Mouse (Mus musculus) kidney, adult 2 months (tissue): ENCODE data around the gene Borcs5. TPM values are rescaled to one million over a fixed set of nuclear protein-coding genes. Genes with fewer than 3 reads are reported as not detected.

Experiments
- DNase-seq: peaks from one replicate; pipeline ENCODE4 v3.0.0; 2021
- H3K27ac ChIP-seq: fragments of 200-500 bp; 2 replicates; pipeline ENCODE4 v1.5.1; 2012; ENCODE audit warnings: low read depth, low read length, control low read depth, inconsistent platforms; ENCODE audit not compliant: insufficient read depth
- H3K27me3 ChIP-seq: fragments of 200-500 bp; replicated peaks from 2 replicates; pipeline ENCODE4 v1.6.1; 2012; ENCODE audit warnings: mild to moderate bottlenecking, moderate library complexity, low read length, inconsistent platforms; ENCODE audit not compliant: control insufficient read depth, insufficient read depth
- H3K36me3 ChIP-seq: fragments of 200-500 bp; 2 replicates; pipeline ENCODE4 v1.6.1; 2012; ENCODE audit warnings: mild to moderate bottlenecking, moderate library complexity, low read length, inconsistent platforms; ENCODE audit not compliant: control insufficient read depth, insufficient read depth
- H3K4me1 ChIP-seq: fragments of 200-500 bp; 2 replicates; pipeline ENCODE4 v1.6.1; 2011; ENCODE audit warnings: low read length; ENCODE audit not compliant: control insufficient read depth, insufficient read depth
- H3K4me3 ChIP-seq: fragments of 200-500 bp; 2 replicates; pipeline ENCODE4 v1.5.1; 2011; ENCODE audit warnings: mild to moderate bottlenecking, low read depth, low read length, control low read depth; ENCODE audit not compliant: insufficient read depth
- CTCF ChIP-seq: fragments of 200-500 bp; conservative IDR thresholded peaks from 2 replicates; pipeline ENCODE4 v1.5.1; 2011; ENCODE audit warnings: low read depth, mild to moderate bottlenecking, control low read depth, low read length, moderate library complexity, mixed read lengths; ENCODE audit not compliant: insufficient read depth, insufficient read length
- POLR2A ChIP-seq: fragments of 200-500 bp; IDR thresholded peaks from one replicate; pipeline ENCODE4 v1.6.1; 2011; ENCODE audit warnings: low read depth, low read length, control low read depth
- WGBS: fragments of 180-500 bp; shearing (Covaris S2); methylation state at CpG from one replicate; pipeline ENCODE4 v1.1.7; 2018; 5-methylcytosine and 5-hydroxymethylcytosine counted together
- polyA plus RNA-seq: library from polyadenylated mRNA; depleted of rRNA; stranded (reverse); fragments of >200 nt; gene quantifications from 2 replicates; pipeline ENCODE4 v1.2.3, GENCODE M21; 2012

The Borcs5 gene
- polyA plus RNA-seq, 1 experiment = 14.5 TPM

- Histone ChIP-seq H3K27me3 (no peaks in the 10 kb centered on the region), H3K27ac (peak overlapping the region; percentile 67; the same call in 1 of the 2 replicates), H3K4me1 (peaks cover 4% of the 10 kb centered on the region; the same call in 1 of the 2 replicates), H3K36me3 (no peaks in the 10 kb centered on the region), H3K4me3 (peak overlapping the region; percentile 92)
- DNase-seq = peak; percentile 96
- WGBS = 3% methylated on average over 65 of the region's 65 CpGs
- peak; percentile 63 for TF ChIP-seq CTCF
- TF ChIP-seq POLR2A = no peak
These were observed 1.5 kb downstream of the Borcs5 start for GRCm38 (mm10) chr6:134640485-134641475.

GRCm38 (mm10) chr6:134641738-134642446 lies 2.6 kb downstream of the Borcs5 start:
- TF ChIP-seq CTCF = no peak
- TF ChIP-seq POLR2A = no peak
- 68% methylated on average over 9 of the region's 9 CpGs for WGBS

GRCm38 (mm10) chr6:134643296-134643695 lies 4.0 kb downstream of the Borcs5 start:
- Histone ChIP-seq H3K4me1 (peaks cover 4% of the 10 kb centered on the region; the same call in 1 of the 2 replicates), H3K27me3 (no peaks in the 10 kb centered on the region), H3K36me3 (no peaks in the 10 kb centered on the region), H3K4me3 (no peak overlapping the region), H3K27ac (no peak overlapping the region)
- WGBS = 99% methylated on average over 5 of the region's 5 CpGs
- DNase-seq = no peak
- TF ChIP-seq POLR2A = no peak
- TF ChIP-seq CTCF = no peak

More at GRCm38 (mm10) chr6:134641738-134642446, 2.6 kb downstream of the Borcs5 start:
- Histone ChIP-seq H3K4me1 (peaks cover 4% of the 10 kb centered on the region; the same call in 1 of the 2 replicates), H3K4me3 (no peak overlapping the region), H3K27me3 (no peaks in the 10 kb centered on the region), H3K27ac (no peak overlapping the region), H3K36me3 (no peaks in the 10 kb centered on the region)
- DNase-seq = peak; percentile 33

- no peak for TF ChIP-seq CTCF
- TF ChIP-seq POLR2A = no peak
- DNase-seq = no peak
- H3K36me3 ChIP-seq = no peaks in the 10 kb centered on the region
- H3K27ac ChIP-seq = no peak overlapping the region
- no peaks in the 10 kb centered on the region for H3K27me3 ChIP-seq
- H3K4me1 ChIP-seq = peaks cover under 1% of the 10 kb centered on the region; the same call in 1 of the 2 replicates
- WGBS = 86% methylated on average over 6 of the region's 6 CpGs
- H3K4me3 ChIP-seq = no peak overlapping the region
These were observed 7.5 kb downstream of the Borcs5 start for GRCm38 (mm10) chr6:134646835-134647234.

- TF ChIP-seq CTCF (no peak), POLR2A (no peak)
- Histone ChIP-seq H3K27me3 (no peaks in the 10 kb centered on the region), H3K36me3 (no peaks in the 10 kb centered on the region), H3K4me3 (no peak overlapping the region), H3K4me1 (no peaks in the 10 kb centered on the region), H3K27ac (no peak overlapping the region)
- 59% methylated on average over 5 of the region's 5 CpGs for WGBS
- no peak for DNase-seq
These were observed 8.3 kb downstream of the Borcs5 start for GRCm38 (mm10) chr6:134647621-134648020.

GRCm38 (mm10) chr6:134648356-134648755 lies 9.0 kb downstream of the Borcs5 start:
- no peak for DNase-seq
- no peak overlapping the region for H3K4me3 ChIP-seq
- 94% methylated on average over 5 of the region's 5 CpGs for WGBS
- no peaks in the 10 kb centered on the region for H3K4me1 ChIP-seq
- H3K36me3 ChIP-seq = no peaks in the 10 kb centered on the region
- no peak overlapping the region for H3K27ac ChIP-seq
- TF ChIP-seq POLR2A (no peak), CTCF (no peak)
- no peaks in the 10 kb centered on the region for H3K27me3 ChIP-seq
